Mouse (Mus musculus) MEL (cell line): ENCODE measurements at regions not wholly inside any gene's neighbourhood (a gene's known extent, or its start where the extent isn't known, plus 50 kb on each side); places are given as distances from the start of the nearest gene placed in this dataset.

Experiments
- DNase-seq: peaks from one replicate; pipeline ENCODE4 v3.0.0; 2011; ENCODE audit warnings: low read depth, low spot score
- H3K27ac ChIP-seq: 2 replicates; pipeline ENCODE4 v1.5.1; 2012; ENCODE audit warnings: low read depth, mild to moderate bottlenecking, control low read depth, low read length, moderate library complexity; ENCODE audit not compliant: control insufficient read depth
- H3K27me3 ChIP-seq, 2 experiments: fragments of 150-350 bp in 1 of 2; sonication (generic) in 1 of 2; 2 replicates each; pipeline ENCODE4 v1.6.1; 2012; ENCODE audit warnings: low read length in 2 of 2, mild to moderate bottlenecking in 2 of 2, improper control_type of control experiment in 1 of 2, moderate library complexity in 1 of 2; ENCODE audit not compliant: insufficient read depth in 2 of 2, control insufficient read depth in 1 of 2
- H3K36me3 ChIP-seq, 2 experiments: 2 replicates each; pipeline ENCODE4 v1.6.1; 2012 to 2014; ENCODE audit warnings: low read length in 2 of 2, improper control_type of control experiment in 1 of 2, inconsistent platforms in 1 of 2, mild to moderate bottlenecking in 1 of 2; ENCODE audit not compliant: insufficient read depth in 2 of 2, control insufficient read depth in 1 of 2
- H3K4me1 ChIP-seq, 2 experiments: fragments of 150-350 bp in 1 of 2; sonication (generic) in 1 of 2; 2 replicates each; pipeline ENCODE4 v1.6.1; 2012; ENCODE audit warnings: low read length in 2 of 2, improper control_type of control experiment in 1 of 2, mild to moderate bottlenecking in 1 of 2; ENCODE audit not compliant: insufficient read depth in 2 of 2, control insufficient read depth in 1 of 2
- H3K4me3 ChIP-seq, 2 experiments: fragments of 150-350 bp in 1 of 2; sonication (generic) in 1 of 2; 2 replicates each; pipeline ENCODE4 v1.5.1; 2012; ENCODE audit warnings: low read depth in 2 of 2, low read length in 2 of 2, mild to moderate bottlenecking in 2 of 2, moderate library complexity in 2 of 2, control low read depth in 1 of 2, improper control_type of control experiment in 1 of 2; ENCODE audit not compliant: control insufficient read depth in 1 of 2, insufficient read depth in 1 of 2
- H3K79me2 ChIP-seq: 2 replicates; pipeline ENCODE4 v1.6.1; 2012; ENCODE audit warnings: mild to moderate bottlenecking, low read length, moderate library complexity; ENCODE audit not compliant: control insufficient read depth, poor library complexity, insufficient read depth
- H3K9ac ChIP-seq: 2 replicates; pipeline ENCODE4 v1.6.1; 2012; ENCODE audit warnings: low read depth, mild to moderate bottlenecking, control low read depth, low read length, moderate library complexity; ENCODE audit not compliant: control insufficient read depth, poor library complexity, severe bottlenecking
- H3K9me3 ChIP-seq: fragments of 150-350 bp; sonication (generic); replicated peaks from 2 replicates; pipeline ENCODE4 v1.6.1; 2012; ENCODE audit warnings: mild to moderate bottlenecking, low read length, improper control_type of control experiment, moderate library complexity; ENCODE audit not compliant: insufficient read depth
- CHD2 ChIP-seq: IDR thresholded peaks from 2 replicates; pipeline ENCODE4 v1.6.1; 2011; ENCODE audit warnings: low read length, improper control_type of control experiment
- ETS1 ChIP-seq: IDR thresholded peaks from 2 replicates; pipeline ENCODE4 v1.6.1; 2012; ENCODE audit warnings: low read depth, mild to moderate bottlenecking, inconsistent platforms, low read length, improper control_type of control experiment, moderate library complexity
- GABPA ChIP-seq: IDR thresholded peaks from 2 replicates; pipeline ENCODE4 v1.6.1; 2012; ENCODE audit warnings: low read depth, mild to moderate bottlenecking, inconsistent platforms, low read length, improper control_type of control experiment, moderate library complexity
- HCFC1 ChIP-seq: IDR thresholded peaks from 2 replicates; pipeline ENCODE4 v1.6.1; 2012; ENCODE audit warnings: low read depth, mild to moderate bottlenecking, inconsistent platforms, low read length, improper control_type of control experiment, moderate library complexity
- JUND ChIP-seq: IDR thresholded peaks from 2 replicates; pipeline ENCODE4 v1.6.1; 2011; ENCODE audit warnings: low read depth, mild to moderate bottlenecking, improper control_type of control experiment, low read length
- KAT2A ChIP-seq: conservative IDR thresholded peaks from 2 replicates; pipeline ENCODE4 v1.6.1; 2012; ENCODE audit warnings: low read depth, low read length, improper control_type of control experiment, inconsistent platforms
- MAFK ChIP-seq: IDR thresholded peaks from 2 replicates; pipeline ENCODE4 v1.6.1; 2011; ENCODE audit warnings: low read depth, mild to moderate bottlenecking, low read length, improper control_type of control experiment, borderline replicate concordance
- MAZ ChIP-seq: IDR thresholded peaks from 2 replicates; pipeline ENCODE4 v1.6.1; 2012; ENCODE audit warnings: low read depth, mild to moderate bottlenecking, inconsistent platforms, low read length, improper control_type of control experiment
- MEF2A ChIP-seq: IDR thresholded peaks from 2 replicates; pipeline ENCODE4 v1.6.1; 2014; ENCODE audit warnings: low read depth, mild to moderate bottlenecking, inconsistent platforms, low read length, improper control_type of control experiment; ENCODE audit not compliant: poor library complexity, insufficient replicate concordance, severe bottlenecking; ENCODE audit errors: extremely low read depth
- NRF1 ChIP-seq: IDR thresholded peaks from 2 replicates; pipeline ENCODE4 v1.6.1; 2014; ENCODE audit warnings: low read depth, mild to moderate bottlenecking, inconsistent platforms, low read length, improper control_type of control experiment, moderate library complexity; ENCODE audit not compliant: poor library complexity, insufficient read depth, severe bottlenecking
- POLR2AphosphoS2 ChIP-seq: IDR thresholded peaks from 2 replicates; pipeline ENCODE4 v1.6.1; 2011; ENCODE audit warnings: low read length, improper control_type of control experiment
- RAD21 ChIP-seq: IDR thresholded peaks from 2 replicates; pipeline ENCODE4 v1.6.1; 2011; ENCODE audit warnings: mild to moderate bottlenecking, low read depth, low read length, improper control_type of control experiment
- RCOR1 ChIP-seq: IDR thresholded peaks from 2 replicates; pipeline ENCODE4 v1.6.1; 2012; ENCODE audit warnings: low read depth, mild to moderate bottlenecking, inconsistent platforms, low read length, improper control_type of control experiment
- SMC3 ChIP-seq: IDR thresholded peaks from 2 replicates; pipeline ENCODE4 v1.6.1; 2011; ENCODE audit warnings: low read depth, low read length, improper control_type of control experiment
- TAL1 ChIP-seq: IDR thresholded peaks from 2 replicates; pipeline ENCODE4 v1.6.1; 2012; ENCODE audit warnings: mild to moderate bottlenecking, inconsistent platforms, low read length, moderate library complexity, mixed read lengths
- TBP ChIP-seq: IDR thresholded peaks from 2 replicates; pipeline ENCODE4 v1.8.0; 2011; ENCODE audit warnings: low read depth, low read length, improper control_type of control experiment
- TCF12 ChIP-seq: IDR thresholded peaks from 2 replicates; pipeline ENCODE4 v1.6.1; 2014; ENCODE audit warnings: low read depth, mild to moderate bottlenecking, inconsistent platforms, low read length, improper control_type of control experiment, moderate library complexity
- UBTF ChIP-seq: IDR thresholded peaks from 2 replicates; pipeline ENCODE4 v1.6.1; 2012; ENCODE audit warnings: low read depth, mild to moderate bottlenecking, inconsistent platforms, low read length, improper control_type of control experiment, moderate library complexity, borderline replicate concordance; ENCODE audit not compliant: insufficient read depth
- USF2 ChIP-seq, 2 experiments: IDR thresholded peaks; 2 replicates each; pipeline ENCODE4 v1.6.1; 2011 to 2012; ENCODE audit warnings: improper control_type of control experiment in 2 of 2, low read length in 2 of 2, borderline replicate concordance in 1 of 2, inconsistent platforms in 1 of 2, low read depth in 1 of 2, mild to moderate bottlenecking in 1 of 2; ENCODE audit not compliant: insufficient read depth in 1 of 2
- ZC3H11A ChIP-seq: IDR thresholded peaks from 2 replicates; pipeline ENCODE4 v1.6.1; 2012; ENCODE audit warnings: low read depth, mild to moderate bottlenecking, inconsistent platforms, low read length, improper control_type of control experiment
- ZMIZ1 ChIP-seq: IDR thresholded peaks from 2 replicates; pipeline ENCODE4 v1.6.1; 2012; ENCODE audit warnings: low read depth, mild to moderate bottlenecking, inconsistent platforms, low read length, improper control_type of control experiment, moderate library complexity
- ZNF384 ChIP-seq: IDR thresholded peaks from 2 replicates; pipeline ENCODE4 v1.6.1; 2012; ENCODE audit warnings: low read depth, mild to moderate bottlenecking, inconsistent platforms, low read length, improper control_type of control experiment

DNA sequence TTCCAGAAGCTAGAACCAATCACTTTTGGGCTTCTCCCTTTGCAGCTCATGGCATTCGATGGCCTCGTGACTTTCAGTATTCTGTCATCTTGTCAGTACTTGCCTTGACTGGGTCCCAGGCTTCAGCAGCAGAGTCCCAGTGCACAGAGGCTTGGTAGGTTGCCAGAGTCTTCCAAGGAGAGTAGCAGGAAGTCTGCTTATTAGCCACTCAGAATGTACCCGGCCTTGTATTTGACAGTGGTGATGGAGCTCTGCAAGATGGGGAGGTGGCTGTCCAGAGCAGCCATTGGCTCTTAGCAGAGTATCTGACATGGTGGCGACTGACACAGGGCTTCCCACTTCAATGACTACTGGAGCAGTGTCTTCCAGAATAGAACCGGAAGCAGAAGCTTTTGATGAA is 293.3 kb upstream of the Cdh5 start:
- Histone ChIP-seq H3K9me3 (no peaks in the 10 kb centered on the region), H3K9ac (no peak overlapping the region)

DNA sequence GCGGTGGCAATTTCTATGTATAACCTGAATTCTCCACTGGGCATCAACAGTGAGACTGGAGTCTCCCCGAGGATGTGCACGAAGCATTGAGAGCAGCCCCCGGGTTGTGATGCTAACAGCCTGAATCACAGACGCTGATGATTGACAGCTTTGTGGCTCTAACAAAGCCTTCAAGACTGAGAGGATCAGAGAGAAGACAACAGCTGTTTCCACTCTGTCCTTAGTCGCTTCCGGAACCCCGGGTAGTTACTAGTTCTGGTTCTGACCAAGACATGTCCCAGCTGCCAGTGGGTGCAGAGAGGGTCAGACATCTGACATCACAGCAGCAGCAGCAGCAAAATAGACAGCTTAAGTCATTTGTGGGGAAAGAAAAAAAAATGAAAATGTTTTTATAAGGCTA is 292.8 kb upstream of the Cdh5 start:
- no peak for DNase-seq
- no peak for TF ChIP-seq UBTF
- no peak for TF ChIP-seq ZC3H11A
- TF ChIP-seq USF2 (IDR thresholded peaks at IDR 0.05; ENCODE audit: borderline replicate concordance in 1 of 2, insufficient read depth in 1 of 2, low read depth in 1 of 2, low read length in 2 of 2): no peak
- no peak for TF ChIP-seq RAD21
- TF ChIP-seq POLR2AphosphoS2: no peak
- no peak for TF ChIP-seq TAL1
- TF ChIP-seq MAZ: no peak
- TF ChIP-seq MEF2A: no peak
- TF ChIP-seq KAT2A: no peak
- TF ChIP-seq NRF1: no peak
- Histone ChIP-seq H3K9ac (no peak overlapping the region), H3K27ac (no peak overlapping the region), H3K79me2 (no peaks in the 10 kb centered on the region), H3K4me1 (no peaks in the 10 kb centered on the region), H3K4me3 (no peak overlapping the region), H3K9me3 (no peaks in the 10 kb centered on the region), H3K36me3 (no peaks in the 10 kb centered on the region), H3K27me3 (no peaks in the 10 kb centered on the region)

More for the DNA sequence above, 293.3 kb upstream of the Cdh5 start:
- TF ChIP-seq TBP (no peak), CHD2 (no peak)
- Histone ChIP-seq H3K36me3 (no peaks in the 10 kb centered on the region), H3K4me3 (no peak overlapping the region), H3K27me3 (no peaks in the 10 kb centered on the region), H3K79me2 (no peaks in the 10 kb centered on the region), H3K27ac (no peak overlapping the region), H3K4me1 (no peaks in the 10 kb centered on the region)
- DNase-seq: no peak

DNA sequence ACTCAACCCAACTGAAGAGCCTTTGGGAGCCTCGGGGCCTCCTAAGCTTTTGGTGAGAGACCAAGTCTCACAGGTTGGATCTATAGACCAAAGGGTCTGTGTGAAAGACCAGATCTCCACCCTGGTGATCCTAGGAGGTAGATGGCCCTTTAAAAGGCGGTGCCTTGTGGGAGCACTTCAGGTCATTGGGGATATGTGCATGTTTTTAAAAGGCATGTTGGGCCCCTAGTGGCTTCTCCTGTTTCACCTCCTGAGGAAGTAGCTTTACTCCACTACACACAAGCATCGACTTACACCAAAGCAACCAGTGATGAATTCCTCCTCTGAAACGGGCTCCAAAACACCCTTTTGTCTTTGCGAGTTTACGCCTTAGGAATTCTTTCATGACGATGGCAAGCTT is 292.3 kb upstream of the Cdh5 start:
- DNase-seq: no peak
- Histone ChIP-seq H3K27me3 (no peaks in the 10 kb centered on the region), H3K36me3 (no peaks in the 10 kb centered on the region), H3K4me3 (no peak overlapping the region), H3K4me1 (no peaks in the 10 kb centered on the region), H3K9ac (no peak overlapping the region), H3K9me3 (no peaks in the 10 kb centered on the region), H3K27ac (no peak overlapping the region), H3K79me2 (no peaks in the 10 kb centered on the region)
- TF ChIP-seq RCOR1: no peak
- no peak for TF ChIP-seq JUND
- no peak for TF ChIP-seq NRF1
- no peak for TF ChIP-seq ZMIZ1
- TF ChIP-seq MAFK: no peak
- no peak for TF ChIP-seq ZC3H11A
- no peak for TF ChIP-seq USF2 (IDR thresholded peaks at IDR 0.05; ENCODE audit: borderline replicate concordance in 1 of 2, insufficient read depth in 1 of 2, low read depth in 1 of 2, low read length in 2 of 2)
- TF ChIP-seq HCFC1: no peak
- no peak for TF ChIP-seq TCF12
- TF ChIP-seq ZNF384: no peak
- no peak for TF ChIP-seq RAD21
- no peak for TF ChIP-seq SMC3
- TF ChIP-seq CHD2: no peak
- TF ChIP-seq GABPA: no peak
- TF ChIP-seq ETS1: no peak
